Mouse (Mus musculus): ENCODE measurements at regions not wholly inside any gene's neighbourhood (a gene's known extent, or its start where the extent isn't known, plus 50 kb on each side); places are given as distances from the start of the nearest gene placed in this dataset.

- DNase-seq (ENCODE audit: low spot score): no peak
Measured at GRCm38 (mm10) chr15:5414401-5414800, 170.4 kb upstream of the Ptger4 start.

- DNase-seq (ENCODE audit: low spot score): no peak
Measured at GRCm38 (mm10) chr15:5416031-5416430, 172.0 kb upstream of the Ptger4 start.

DNA sequence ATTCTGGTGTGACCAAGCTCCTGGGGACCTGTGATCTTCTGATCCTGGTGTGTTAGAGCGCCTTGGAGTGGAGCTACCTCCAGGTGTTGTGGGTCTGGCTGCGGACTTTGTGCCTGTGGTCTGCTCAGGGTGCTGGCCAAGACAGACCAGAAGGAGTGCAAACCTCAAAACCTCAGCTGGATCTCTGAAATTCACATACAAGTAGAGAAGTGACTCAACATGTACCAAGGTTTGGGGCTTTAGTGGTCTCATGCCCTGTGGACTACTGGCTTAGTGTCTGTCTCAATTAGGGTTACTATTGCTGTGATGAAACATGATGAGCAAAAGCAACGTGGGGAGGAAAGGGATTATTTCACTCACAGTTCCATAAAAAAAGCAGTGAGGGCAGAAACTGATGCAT, 182.7 kb upstream of the Ptger4 start:
- DNase-seq (ENCODE audit: low spot score): no peak

- no peak for DNase-seq (ENCODE audit: low spot score)
Measured at GRCm38 (mm10) chr15:5427319-5428048, 183.5 kb upstream of the Ptger4 start.

GRCm38 (mm10) chr15:5432018-5432417, 188.0 kb upstream of the Ptger4 start:
- no peak for DNase-seq (ENCODE audit: low spot score)

DNA sequence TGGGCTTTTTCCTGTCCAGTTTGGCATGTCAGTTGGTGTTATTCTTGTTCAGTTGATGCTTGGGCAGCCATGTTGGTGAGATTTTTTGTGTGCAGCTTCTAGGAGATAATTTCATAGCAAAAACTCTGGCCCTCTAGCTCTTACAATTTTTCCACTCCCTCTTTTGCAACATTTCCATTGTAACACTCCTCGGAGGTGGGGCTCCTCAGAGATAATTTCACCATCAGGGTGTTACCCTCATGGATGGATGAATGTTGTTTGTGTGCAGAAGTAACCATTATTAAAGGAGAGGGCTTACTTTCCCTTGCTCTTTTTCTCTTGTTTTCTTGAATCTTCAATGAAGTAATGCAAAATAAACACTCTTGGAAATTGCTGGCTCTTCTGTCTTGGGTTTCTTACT, 193.0 kb upstream of the Ptger4 start:
- no peak for DNase-seq (ENCODE audit: low spot score)

- no peak for DNase-seq (ENCODE audit: low spot score)
Measured at GRCm38 (mm10) chr15:5446040-5446755, 202.2 kb upstream of the Ptger4 start.

DNA sequence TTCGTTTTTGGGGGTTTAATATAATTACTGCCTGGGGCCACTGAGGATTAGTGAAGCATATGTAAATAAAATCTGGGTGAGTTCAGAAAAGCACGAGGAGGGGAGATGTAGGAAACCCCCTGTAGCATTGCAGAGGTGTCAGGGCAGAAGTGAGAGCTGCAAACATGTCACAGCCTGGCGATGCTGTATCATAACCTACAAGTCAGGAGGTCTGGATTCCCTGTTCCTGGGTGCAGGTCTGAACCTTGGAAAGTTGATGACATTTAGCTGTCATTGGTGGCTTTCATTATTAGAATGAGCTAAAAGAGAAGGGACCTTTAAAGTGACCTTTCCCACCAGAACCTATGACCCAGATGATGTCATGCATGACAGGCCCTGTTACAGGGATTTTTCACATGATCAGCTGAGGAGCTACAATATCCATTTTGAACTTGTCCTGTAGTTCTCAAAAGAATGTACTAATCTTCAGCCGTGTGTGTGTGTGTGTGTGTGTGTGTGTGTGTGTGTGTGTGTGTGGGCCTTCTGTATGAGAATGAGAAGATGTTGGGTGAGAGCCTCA, 202.8 kb upstream of the Ptger4 start:
- no peak for DNase-seq (ENCODE audit: low spot score)

- no peak for DNase-seq (ENCODE audit: low spot score)
Measured at GRCm38 (mm10) chr15:5447707-5448496, 203.9 kb upstream of the Ptger4 start.

- no peak for DNase-seq (ENCODE audit: low spot score)
Measured at GRCm38 (mm10) chr15:5459083-5459482, 215.1 kb upstream of the Ptger4 start.

DNA sequence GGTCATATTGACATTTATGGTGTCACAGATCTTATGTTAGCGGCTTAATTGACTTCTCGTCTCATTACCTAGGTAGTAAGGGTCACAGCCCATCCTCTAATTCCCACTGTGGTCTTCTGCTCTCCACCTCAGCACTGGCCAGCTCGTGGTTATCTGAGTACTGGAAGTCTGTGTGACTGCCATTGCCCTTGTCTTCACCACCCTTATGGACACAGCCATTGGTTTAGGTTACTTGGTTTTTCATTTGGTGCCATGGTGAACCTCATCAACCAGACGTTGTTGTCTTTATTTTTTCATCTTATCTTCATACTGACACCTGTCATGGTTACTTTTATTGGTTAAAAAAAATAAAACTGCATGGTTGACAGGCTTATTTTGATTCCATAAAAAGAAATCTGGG, 215.6 kb upstream of the Ptger4 start:
- no peak for DNase-seq (ENCODE audit: low spot score)

GRCm38 (mm10) chr15:5462651-5463050, 218.7 kb upstream of the Ptger4 start:
- DNase-seq (ENCODE audit: low spot score): no peak

- no peak for DNase-seq (ENCODE audit: low spot score)
Measured at GRCm38 (mm10) chr15:5464732-5465131, 220.7 kb upstream of the Ptger4 start.

GRCm38 (mm10) chr15:5468535-5469073, 224.6 kb upstream of the Ptger4 start:
- no peak for DNase-seq (ENCODE audit: low spot score)

- no peak for DNase-seq (ENCODE audit: low spot score)
Measured at GRCm38 (mm10) chr15:5475389-5475995, 231.5 kb upstream of the Ptger4 start.

DNA sequence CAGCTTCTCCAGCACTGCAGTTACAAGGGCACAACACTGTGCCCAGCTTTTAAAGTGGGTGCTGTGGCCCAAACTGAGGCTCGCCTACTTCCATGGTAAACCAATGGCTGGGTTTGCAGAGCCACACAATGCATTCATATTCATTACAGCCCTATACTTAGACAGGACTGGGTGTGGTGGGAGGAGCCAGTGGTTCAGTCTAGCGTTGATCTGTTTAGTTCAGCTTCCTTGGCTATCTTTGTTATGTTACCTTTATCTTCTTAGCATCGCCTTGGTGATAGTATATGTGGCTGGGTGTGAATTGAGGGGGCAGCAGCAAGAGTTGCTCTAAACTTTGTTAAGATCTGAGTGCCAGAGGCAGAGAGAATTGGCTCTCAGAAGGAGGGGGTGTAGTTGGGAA, 249.3 kb upstream of the Ptger4 start:
- no peak for DNase-seq (ENCODE audit: low spot score)

GRCm38 (mm10) chr15:5495187-5495849, 251.3 kb upstream of the Ptger4 start:
- no peak for DNase-seq (ENCODE audit: low spot score)

DNA sequence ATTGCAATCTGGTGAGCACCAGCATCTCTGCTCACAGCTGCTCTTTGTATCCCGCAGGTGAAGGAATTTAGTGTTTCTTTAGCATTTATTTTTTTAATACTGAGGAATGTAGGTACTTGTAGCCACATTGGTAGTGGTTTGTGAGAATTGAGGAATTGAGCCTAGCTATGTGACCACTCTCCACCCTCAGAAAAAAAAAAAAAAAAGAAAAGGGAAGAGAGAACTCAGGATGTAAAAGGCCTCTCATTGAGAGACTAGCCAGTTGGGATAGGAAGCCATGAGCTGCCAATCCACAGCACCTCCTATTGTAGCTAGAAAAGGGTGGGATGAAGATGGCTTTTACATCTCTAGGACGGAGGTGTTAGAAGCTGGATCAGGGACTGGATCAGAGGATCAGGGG, 252.0 kb upstream of the Ptger4 start:
- no peak for DNase-seq (ENCODE audit: low spot score)

GRCm38 (mm10) chr15:5504502-5504901, 260.5 kb upstream of the Ptger4 start:
- no peak for DNase-seq (ENCODE audit: low spot score)

DNA sequence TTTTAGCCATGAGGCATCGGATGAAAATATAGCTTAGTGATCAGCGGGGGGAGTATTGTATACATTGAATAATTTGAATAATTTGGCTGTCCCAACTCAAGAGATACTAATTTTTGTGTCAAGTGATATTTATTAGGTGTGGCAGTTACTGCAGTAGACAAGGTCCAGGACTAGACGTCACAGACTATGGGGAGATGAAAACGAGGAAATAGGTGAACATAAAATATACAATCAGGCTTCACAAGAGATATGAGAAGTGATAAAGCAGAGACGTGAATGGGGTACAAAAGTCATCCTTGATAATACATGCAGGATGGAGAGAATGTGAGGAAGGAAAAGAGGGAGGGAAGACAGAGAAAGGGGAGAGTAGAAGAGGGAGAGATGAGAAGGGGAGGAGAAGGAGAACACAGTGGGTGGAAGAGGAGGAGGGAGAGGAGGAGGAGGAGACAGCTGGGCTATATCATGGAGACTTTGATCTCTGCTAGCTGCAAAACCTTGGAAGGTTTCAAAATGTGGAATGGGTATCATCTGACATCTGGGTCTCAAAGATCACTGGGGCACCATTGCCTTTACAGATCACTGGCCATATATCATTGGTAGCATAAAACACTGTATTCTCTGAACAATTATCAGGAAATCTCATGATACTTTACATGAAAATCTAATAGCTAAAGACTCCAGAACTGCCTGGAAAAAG, 263.0 kb upstream of the Ptger4 start:
- no peak for DNase-seq (ENCODE audit: low spot score)

- no peak for DNase-seq (ENCODE audit: low spot score)
Measured at GRCm38 (mm10) chr15:5507545-5507913, 263.5 kb upstream of the Ptger4 start.

Measured in urinary bladder, postnatal 10 days (tissue).